Mouse (Mus musculus) cerebral cortex, adult 2 months (tissue): ENCODE results near the gene Mdm1.

ENCODE experiments used
- WGBS: fragments of 180-500 bp; shearing (Covaris S2); methylation state at CpG from one replicate; pipeline ENCODE4 v1.1.7; 2018; 5-methylcytosine and 5-hydroxymethylcytosine counted together

The Mdm1 gene

GRCm38 (mm10) chr10:118141018-118141883 is at the start of gene Mdm1:
TSS of gene Mdm1 (plus strand) at chr10:118141811.
- WGBS: 4% methylated on average over 47 of the region's 47 CpGs

GRCm38 (mm10) chr10:118092745-118093144 is 48.9 kb upstream of the Mdm1 start:
- 85% methylated on average over 6 of the region's 6 CpGs for WGBS

GRCm38 (mm10) chr10:118093728-118094127 is 47.9 kb upstream of the Mdm1 start:
- 57% methylated on average over 9 of the region's 9 CpGs for WGBS

GRCm38 (mm10) chr10:118094853-118095252 is 46.8 kb upstream of the Mdm1 start:
- 91% methylated on average over 4 of the region's 4 CpGs for WGBS

GRCm38 (mm10) chr10:118096223-118096622 is 45.4 kb upstream of the Mdm1 start:
- 88% methylated on average over 6 of the region's 6 CpGs for WGBS

GRCm38 (mm10) chr10:118097898-118098297 is 43.7 kb upstream of the Mdm1 start:
- 74% methylated on average over 3 of the region's 3 CpGs for WGBS

- 42% methylated on average over 5 of the region's 5 CpGs for WGBS
Observed at GRCm38 (mm10) chr10:118100570-118100969, 41.0 kb upstream of the Mdm1 start.

GRCm38 (mm10) chr10:118101056-118101455 is 40.6 kb upstream of the Mdm1 start:
- 66% methylated on average over 2 of the region's 2 CpGs for WGBS

- 1% methylated on average over 20 of the region's 20 CpGs for WGBS
Observed at GRCm38 (mm10) chr10:118103020-118103666, 38.5 kb upstream of the Mdm1 start.

GRCm38 (mm10) chr10:118103906-118104305 is 37.7 kb upstream of the Mdm1 start:
- WGBS: 76% methylated on average over 10 of the region's 10 CpGs

- 88% methylated on average over 9 of the region's 9 CpGs for WGBS
Observed at GRCm38 (mm10) chr10:118107031-118107430, 34.6 kb upstream of the Mdm1 start.

GRCm38 (mm10) chr10:118110006-118110920 is 31.3 kb upstream of the Mdm1 start:
- WGBS: 49% methylated on average over 8 of the region's 8 CpGs

GRCm38 (mm10) chr10:118110921-118111301 is 30.7 kb upstream of the Mdm1 start:
- WGBS: 85% methylated on average over 7 of the region's 7 CpGs

- 51% methylated on average over 7 of the region's 7 CpGs for WGBS
Observed at GRCm38 (mm10) chr10:118111621-118112020, 30.0 kb upstream of the Mdm1 start.

GRCm38 (mm10) chr10:118112294-118112893 is 29.2 kb upstream of the Mdm1 start:
- 75% methylated on average over 11 of the region's 11 CpGs for whole genome bisulfite sequencing

GRCm38 (mm10) chr10:118113256-118113682 is 28.3 kb upstream of the Mdm1 start:
- WGBS: 59% methylated on average over 9 of the region's 9 CpGs

- 79% methylated on average over 1 of the region's 1 CpGs for WGBS
Observed at GRCm38 (mm10) chr10:118114271-118114670, 27.3 kb upstream of the Mdm1 start.

GRCm38 (mm10) chr10:118116456-118116855 is 25.2 kb upstream of the Mdm1 start:
- 94% methylated on average over 2 of the region's 2 CpGs for whole genome bisulfite sequencing

GRCm38 (mm10) chr10:118121047-118121936 is 20.3 kb upstream of the Mdm1 start:
- WGBS: 72% methylated on average over 25 of the region's 25 CpGs

GRCm38 (mm10) chr10:118121937-118122285 is 19.7 kb upstream of the Mdm1 start:
- WGBS: 51% methylated on average over 13 of the region's 13 CpGs
